Mouse (Mus musculus) liver, embryonic 12.5 days (tissue): ENCODE measurements around the gene Setd4. TPM values are rescaled to one million over a fixed set of nuclear protein-coding genes. Genes with fewer than 3 reads are reported as not detected.

Source experiments
- ATAC-seq: fragments of 200-750 bp; cut with Nextera tagmentation; 2 replicates; pipeline ENCODE4 v1.8.0; 2017; ENCODE audit warnings: moderate number of reproducible peaks, mild to moderate bottlenecking, moderate library complexity
- H3K27ac ChIP-seq: fragments of 300-500 bp; sonication (generic); 2 replicates; pipeline ENCODE4 v1.5.1; 2016; ENCODE audit warnings: mild to moderate bottlenecking
- H3K27me3 ChIP-seq: fragments of 300-500 bp; sonication (generic); replicated peaks from 2 replicates; pipeline ENCODE4 v1.6.1; 2016; ENCODE audit warnings: mild to moderate bottlenecking, moderate library complexity
- H3K36me3 ChIP-seq: fragments of 300-500 bp; sonication (generic); 2 replicates; pipeline ENCODE4 v1.6.1; 2016; ENCODE audit warnings: mild to moderate bottlenecking, moderate library complexity
- H3K4me1 ChIP-seq: fragments of 300-500 bp; sonication (generic); 2 replicates; pipeline ENCODE4 v1.6.1; 2016
- H3K4me2 ChIP-seq: fragments of 300-500 bp; sonication (generic); 2 replicates; pipeline ENCODE4 v1.6.1; 2016; ENCODE audit warnings: mild to moderate bottlenecking, moderate library complexity
- H3K4me3 ChIP-seq: fragments of 300-500 bp; sonication (generic); 2 replicates; pipeline ENCODE4 v1.5.1; 2016; ENCODE audit warnings: mild to moderate bottlenecking, moderate library complexity
- H3K9ac ChIP-seq: fragments of 300-500 bp; sonication (generic); 2 replicates; pipeline ENCODE4 v1.6.1; 2016; ENCODE audit warnings: mild to moderate bottlenecking, moderate library complexity
- H3K9me3 ChIP-seq: fragments of 300-500 bp; sonication (generic); replicated peaks from 2 replicates; pipeline ENCODE4 v1.6.1; 2016; ENCODE audit warnings: mild to moderate bottlenecking, moderate library complexity
- WGBS: fragments of 180-500 bp; shearing (Covaris S2); methylation state at CpG from one replicate; pipeline ENCODE4 v1.1.7; 2016; ENCODE audit not compliant: insufficient replicate concordance; 5-methylcytosine and 5-hydroxymethylcytosine counted together
- polyA plus RNA-seq: library from polyadenylated mRNA; unstranded; fragments of >200 nt; fragmentation: Nextera tagmentation; extraction: Ambion mirVana; gene quantifications from 2 replicates; pipeline ENCODE4 v1.2.1, GENCODE M21; 2016

The Setd4 gene
- polyA plus RNA-seq, 1 experiment from 2014 or later: 6.5 TPM

DNA sequence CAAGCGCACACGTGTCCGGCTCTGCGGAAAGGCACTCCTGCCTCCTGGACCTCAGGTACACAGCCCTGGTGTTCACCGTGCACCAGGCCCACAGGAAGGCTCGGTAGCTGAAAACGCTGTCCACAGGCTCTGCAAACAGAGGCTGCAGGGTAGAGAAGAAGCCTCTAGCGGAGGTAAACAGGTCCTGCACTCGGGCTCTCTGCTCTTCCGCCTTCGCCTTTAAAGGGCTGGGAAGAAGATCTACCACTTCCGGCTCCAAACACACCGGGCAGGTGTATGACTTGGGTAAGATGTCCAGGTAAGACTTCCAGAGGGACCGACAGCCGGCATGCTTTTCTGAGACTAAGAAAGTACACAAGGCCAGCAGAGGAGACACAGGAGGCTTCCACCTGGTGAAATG, 12.9 kb downstream of the Setd4 start:
- ATAC-seq: no peak

DNA sequence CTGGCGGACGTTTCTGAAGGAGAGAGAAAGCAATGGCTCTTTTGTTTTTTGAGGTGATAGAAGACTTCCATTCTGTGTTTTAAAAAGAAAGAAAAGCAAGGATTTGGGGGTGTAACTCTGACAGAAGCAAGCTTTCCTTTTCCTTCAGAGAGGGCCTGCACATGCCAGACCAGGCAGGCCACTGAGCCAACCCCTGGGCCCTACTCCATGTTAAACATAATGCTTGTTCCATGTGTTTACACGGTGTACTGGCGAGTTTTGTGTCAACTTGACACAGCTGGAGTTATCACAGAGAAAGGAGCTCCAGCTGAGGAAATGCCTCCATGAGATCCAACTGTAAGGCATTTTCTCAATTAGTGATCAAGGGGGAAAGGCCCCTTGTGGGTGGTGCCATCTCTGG, 15.6 kb downstream of the Setd4 start:
- WGBS: 69% methylated on average over 4 of the region's 4 CpGs
- H3K4me1 ChIP-seq: peaks cover 31% of the 10 kb centered on the region
- H3K36me3 ChIP-seq: peaks cover 37% of the 10 kb centered on the region
- H3K4me2 ChIP-seq: no peak overlapping the region
- no peaks in the 10 kb centered on the region for H3K9me3 ChIP-seq
- no peak overlapping the region for H3K4me3 ChIP-seq
- H3K9ac ChIP-seq: no peak overlapping the region
- no peak for ATAC-seq
- H3K27me3 ChIP-seq: no peaks in the 10 kb centered on the region
- no peak overlapping the region for H3K27ac ChIP-seq

More for the DNA sequence above, 12.9 kb downstream of the Setd4 start:
- Histone ChIP-seq H3K9me3 (no peaks in the 10 kb centered on the region), H3K4me2 (no peak overlapping the region), H3K9ac (no peak overlapping the region), H3K4me1 (peaks cover 20% of the 10 kb centered on the region), H3K4me3 (no peak overlapping the region), H3K27ac (no peak overlapping the region), H3K36me3 (peaks cover 44% of the 10 kb centered on the region), H3K27me3 (no peaks in the 10 kb centered on the region)
- 86% methylated on average over 15 of the region's 15 CpGs for WGBS

DNA sequence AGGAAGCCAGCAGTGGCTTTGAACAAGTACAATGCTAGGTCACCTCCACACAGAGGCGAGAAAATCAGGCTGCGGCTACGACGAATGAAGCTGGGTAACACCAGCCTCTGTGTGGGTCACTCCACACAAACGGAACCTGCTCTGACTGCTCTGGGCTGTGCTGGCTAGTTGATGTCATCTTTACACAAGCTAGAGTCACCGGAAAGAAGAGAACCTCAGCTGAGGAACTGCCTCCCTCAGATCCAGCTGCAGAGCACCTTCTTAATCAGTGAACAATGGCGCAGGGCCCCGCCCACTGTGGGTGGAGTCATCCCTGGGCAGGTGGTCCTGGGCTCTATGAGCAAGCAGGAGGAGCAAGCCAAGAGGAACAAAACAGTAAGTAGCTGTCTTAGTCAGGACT, 17.5 kb downstream of the Setd4 start:
- Histone ChIP-seq H3K9ac (no peak overlapping the region), H3K9me3 (no peaks in the 10 kb centered on the region), H3K4me3 (no peak overlapping the region), H3K36me3 (peaks cover 32% of the 10 kb centered on the region), H3K27me3 (no peaks in the 10 kb centered on the region), H3K4me2 (peak overlapping the region; percentile 17; the same call in 1 of the 2 replicates), H3K27ac (no peak overlapping the region), H3K4me1 (peaks cover 31% of the 10 kb centered on the region)
- ATAC-seq: no peak
- 51% methylated on average over 8 of the region's 8 CpGs for WGBS

DNA sequence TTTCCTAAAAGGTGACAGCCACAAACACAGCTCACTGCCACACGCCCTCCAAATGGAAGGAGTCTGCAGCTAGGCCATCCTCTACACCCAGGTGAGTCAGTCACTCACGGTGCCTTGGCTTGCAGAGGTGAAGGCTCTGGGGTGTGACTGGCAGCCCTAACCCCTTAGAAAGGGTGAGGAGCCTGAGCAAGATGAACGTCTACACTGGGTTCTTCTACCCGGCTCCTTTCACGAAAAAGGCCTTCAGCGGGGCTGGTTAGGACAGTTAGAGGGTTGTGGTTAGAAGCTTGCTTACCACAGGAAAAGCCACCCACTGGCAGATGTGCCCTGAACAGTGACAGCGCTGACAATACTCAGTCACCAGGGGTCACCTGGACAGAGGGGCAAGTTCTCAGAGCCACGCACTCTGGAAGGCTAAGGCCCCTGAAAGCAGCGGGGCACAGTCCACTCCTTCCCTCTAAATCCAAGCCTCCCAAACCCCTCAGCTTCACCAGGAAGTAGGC, 18.1 kb downstream of the Setd4 start:
- 48% methylated on average over 9 of the region's 9 CpGs for WGBS
- Histone ChIP-seq H3K4me2 (peak overlapping the region; percentile 17; the same call in 1 of the 2 replicates), H3K36me3 (peaks cover 28% of the 10 kb centered on the region)

DNA sequence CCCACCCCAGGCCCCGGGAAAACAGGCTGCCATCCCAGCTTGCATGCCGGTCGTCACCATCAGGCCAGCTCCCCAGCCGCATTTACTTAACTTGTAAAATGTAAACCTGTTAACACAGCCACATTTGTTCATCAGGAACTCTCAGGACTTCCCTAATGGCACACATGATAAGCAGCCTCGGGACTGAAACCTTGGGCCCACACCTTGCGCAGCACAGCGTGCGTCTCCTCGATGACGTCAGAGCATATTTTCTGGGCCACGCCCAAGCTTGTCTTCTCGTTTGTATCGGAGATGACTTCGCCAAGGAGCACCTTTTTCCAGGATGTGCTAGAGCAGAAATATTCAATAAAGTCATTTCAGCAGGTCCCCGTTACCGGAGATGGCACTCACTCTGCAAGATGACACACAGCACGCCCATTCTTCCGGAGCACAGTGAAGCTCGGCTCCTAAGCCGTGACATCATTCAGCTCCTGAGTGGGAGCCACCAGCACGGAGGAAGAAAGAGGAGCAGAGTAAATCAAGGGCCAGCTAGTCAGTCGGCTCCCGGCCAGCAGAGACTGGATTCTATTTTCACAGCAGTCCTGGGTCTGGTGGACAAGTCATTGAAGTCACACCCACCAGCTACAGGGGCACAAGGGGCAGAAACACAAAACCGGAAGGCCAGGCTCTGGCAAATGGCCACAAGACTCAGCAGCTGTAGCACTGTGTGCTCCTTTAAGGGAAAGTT, 18.7 kb downstream of the Setd4 start:
- Histone ChIP-seq H3K4me2 (no peak overlapping the region), H3K9me3 (no peaks in the 10 kb centered on the region), H3K4me3 (no peak overlapping the region), H3K27me3 (no peaks in the 10 kb centered on the region), H3K9ac (no peak overlapping the region), H3K4me1 (peaks cover 31% of the 10 kb centered on the region), H3K36me3 (peaks cover 22% of the 10 kb centered on the region), H3K27ac (no peak overlapping the region)
- 71% methylated on average over 24 of the region's 24 CpGs for WGBS
- ATAC-seq: no peak

More for the DNA sequence above, 18.1 kb downstream of the Setd4 start:
- Histone ChIP-seq H3K4me3 (no peak overlapping the region), H3K4me1 (peaks cover 31% of the 10 kb centered on the region), H3K9me3 (no peaks in the 10 kb centered on the region), H3K9ac (no peak overlapping the region), H3K27ac (no peak overlapping the region), H3K27me3 (no peaks in the 10 kb centered on the region)
- no peak for ATAC-seq

DNA sequence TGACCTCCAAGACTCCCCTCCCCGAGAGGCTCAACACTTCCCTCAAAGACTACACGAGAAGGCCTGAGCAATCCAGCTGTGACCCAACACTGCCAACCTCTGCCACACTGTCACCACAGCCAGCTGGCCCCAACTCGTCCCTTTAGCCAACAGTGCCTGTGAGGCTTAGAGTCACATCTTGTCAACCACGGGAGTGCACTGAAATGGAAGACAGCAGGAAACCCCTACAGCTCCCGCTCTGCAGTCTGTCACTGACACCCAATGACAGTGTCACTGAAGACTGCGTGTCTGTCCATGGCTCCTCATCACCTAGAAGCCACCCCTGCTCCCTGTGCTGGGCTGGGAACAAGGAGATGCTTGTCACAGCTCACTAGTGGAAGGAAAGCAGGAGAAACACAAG, 22.7 kb downstream of the Setd4 start:
- WGBS: 52% methylated on average over 6 of the region's 6 CpGs
- Histone ChIP-seq H3K36me3 (peaks cover 8% of the 10 kb centered on the region), H3K9ac (no peak overlapping the region), H3K4me2 (no peak overlapping the region), H3K9me3 (no peaks in the 10 kb centered on the region), H3K4me1 (peaks cover 13% of the 10 kb centered on the region), H3K27ac (no peak overlapping the region), H3K27me3 (peaks cover 10% of the 10 kb centered on the region; the same call in 1 of the 2 replicates), H3K4me3 (no peak overlapping the region)
- ATAC-seq: no peak

DNA sequence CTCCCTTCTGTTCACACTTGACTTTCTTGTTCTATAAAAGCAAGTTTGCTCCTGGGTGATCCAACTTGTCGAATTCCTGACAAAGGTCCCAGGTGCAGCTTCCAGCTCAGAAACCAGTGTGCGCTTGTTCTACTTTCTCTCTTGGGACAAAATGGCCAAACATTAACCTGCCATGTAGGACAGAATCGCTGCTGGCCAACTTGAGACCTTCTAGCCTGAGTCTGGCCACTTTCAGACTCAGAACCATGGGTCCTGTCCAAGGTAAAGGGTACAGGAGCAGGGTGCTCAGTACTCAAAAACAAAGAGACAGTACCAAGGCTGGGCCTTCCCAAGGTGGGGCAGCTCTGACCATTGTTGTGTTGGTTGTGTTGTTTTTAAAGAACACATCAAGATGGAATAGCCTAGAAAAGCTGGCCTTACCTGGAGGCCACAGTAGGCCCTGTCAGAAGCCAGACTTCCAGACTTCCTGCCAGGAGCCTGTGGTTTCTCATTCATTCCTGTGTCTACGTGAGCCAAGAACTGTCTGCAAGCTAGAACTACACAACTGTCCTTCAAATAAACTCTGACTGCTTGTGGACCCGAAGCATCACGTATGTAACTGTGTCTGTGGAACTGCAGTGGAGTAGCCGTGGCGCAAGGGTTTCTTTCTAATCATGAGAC, 25.4 kb downstream of the Setd4 start:
- no peak overlapping the region for H3K4me3 ChIP-seq
- 73% methylated on average over 8 of the region's 8 CpGs for WGBS

DNA sequence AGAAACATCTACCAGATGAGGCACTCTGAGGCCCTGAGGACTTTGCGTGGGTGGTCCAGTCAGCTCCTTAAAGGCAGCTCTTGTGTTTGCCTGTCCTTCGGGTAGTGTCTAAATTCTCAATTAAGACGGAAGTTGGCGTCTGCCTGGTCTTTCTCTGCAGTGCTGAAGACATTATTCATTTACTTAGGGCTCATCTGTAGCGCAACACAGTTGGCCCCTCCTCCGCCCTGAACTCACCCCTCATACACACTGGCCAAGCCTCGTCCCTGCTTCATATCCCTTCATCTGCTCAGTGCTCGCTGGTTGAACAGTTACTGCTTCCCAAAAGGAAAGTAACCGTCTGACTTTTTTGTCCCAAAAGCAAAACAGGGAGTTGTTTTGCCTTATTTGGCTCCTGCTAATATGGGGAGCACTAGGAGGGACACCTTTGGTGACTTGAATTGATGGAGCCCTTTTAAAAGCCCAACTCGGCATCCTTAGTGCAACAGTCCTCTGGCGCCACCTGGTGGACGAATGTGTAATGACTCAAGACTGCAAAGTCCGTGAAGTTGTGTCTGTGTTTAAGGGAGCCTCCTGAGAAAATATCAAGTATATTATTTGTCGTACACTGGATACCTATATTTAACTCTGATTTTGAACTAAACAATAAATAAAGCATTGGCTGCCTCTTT, 27.3 kb downstream of the Setd4 start:
- no peaks in the 10 kb centered on the region for H3K36me3 ChIP-seq
- H3K9me3 ChIP-seq: no peaks in the 10 kb centered on the region
- no peak overlapping the region for H3K4me3 ChIP-seq
- no peak overlapping the region for H3K4me2 ChIP-seq
- H3K27ac ChIP-seq: no peak overlapping the region
- 39% methylated on average over 14 of the region's 14 CpGs for WGBS
- no peak for ATAC-seq
- H3K9ac ChIP-seq: no peak overlapping the region
- no peaks in the 10 kb centered on the region for H3K4me1 ChIP-seq
- H3K27me3 ChIP-seq: peaks cover 10% of the 10 kb centered on the region; the same call in 1 of the 2 replicates

More for the DNA sequence above, 25.4 kb downstream of the Setd4 start:
- H3K36me3 ChIP-seq: no peaks in the 10 kb centered on the region
- no peaks in the 10 kb centered on the region for H3K9me3 ChIP-seq
- peaks cover 10% of the 10 kb centered on the region; the same call in 1 of the 2 replicates for H3K27me3 ChIP-seq
- no peaks in the 10 kb centered on the region for H3K4me1 ChIP-seq
- no peak overlapping the region for H3K4me2 ChIP-seq
- no peak overlapping the region for H3K9ac ChIP-seq
- H3K27ac ChIP-seq: no peak overlapping the region
- ATAC-seq: no peak

DNA sequence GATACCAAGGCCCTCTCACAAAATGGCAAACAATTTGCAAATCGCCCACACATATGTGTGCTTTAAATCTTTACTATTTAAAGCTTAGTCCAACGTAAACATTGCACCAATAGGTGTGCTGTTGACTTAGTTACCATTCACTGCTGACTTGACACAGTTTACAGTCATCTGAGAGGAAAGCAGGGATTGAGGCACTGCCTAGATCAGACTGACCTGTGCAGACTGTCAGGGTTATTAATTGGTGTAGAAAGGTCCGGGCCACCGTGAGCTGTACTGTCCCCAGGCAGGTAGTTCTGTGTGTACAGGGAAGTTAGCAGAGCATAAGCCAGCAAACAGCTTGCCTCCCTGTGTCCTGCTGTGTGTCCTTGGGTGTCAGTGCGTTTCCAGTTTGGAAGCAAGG, 28.3 kb downstream of the Setd4 start:
- WGBS: 69% methylated on average over 5 of the region's 5 CpGs
- Histone ChIP-seq H3K4me3 (no peak overlapping the region), H3K27ac (no peak overlapping the region), H3K4me1 (no peaks in the 10 kb centered on the region), H3K9ac (no peak overlapping the region), H3K27me3 (peaks cover 10% of the 10 kb centered on the region; the same call in 1 of the 2 replicates), H3K36me3 (no peaks in the 10 kb centered on the region), H3K9me3 (no peaks in the 10 kb centered on the region), H3K4me2 (no peak overlapping the region)
- ATAC-seq: no peak

DNA sequence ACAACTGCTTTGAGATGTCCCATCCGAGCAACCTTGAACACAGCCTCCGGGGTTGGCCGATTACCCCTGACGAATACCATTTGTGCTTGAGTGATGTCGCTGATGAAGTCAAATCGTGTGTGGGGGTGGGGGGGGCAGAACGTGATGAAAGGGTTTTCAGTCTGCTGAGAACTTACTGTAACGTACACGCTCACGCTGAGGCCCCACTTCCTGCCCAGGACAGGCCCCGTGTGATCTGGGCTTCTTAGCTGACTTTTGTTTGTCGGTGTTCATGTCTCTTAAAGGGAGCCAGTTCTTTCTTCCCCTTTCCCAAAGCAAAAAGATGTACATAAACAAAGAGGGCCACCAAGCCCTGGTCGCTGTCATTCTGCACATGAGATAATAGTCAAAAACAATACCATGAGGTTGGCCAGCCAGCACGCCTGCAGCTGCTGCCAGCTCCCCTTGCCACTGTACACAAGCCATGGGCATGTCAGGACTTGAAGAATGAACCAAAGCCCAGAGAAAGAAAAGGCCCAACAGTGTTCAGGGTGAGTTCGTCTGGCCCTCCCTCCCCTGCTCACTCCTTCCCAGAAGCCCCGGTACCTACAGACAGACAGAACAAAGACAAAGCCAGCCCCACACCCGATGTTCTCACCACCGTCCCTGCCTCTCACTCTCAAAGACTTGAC, 29.2 kb downstream of the Setd4 start:
- Histone ChIP-seq H3K27me3 (peaks cover 10% of the 10 kb centered on the region; the same call in 1 of the 2 replicates), H3K27ac (no peak overlapping the region), H3K9me3 (no peaks in the 10 kb centered on the region), H3K4me3 (no peak overlapping the region), H3K36me3 (no peaks in the 10 kb centered on the region), H3K9ac (no peak overlapping the region), H3K4me1 (no peaks in the 10 kb centered on the region), H3K4me2 (no peak overlapping the region)
- 47% methylated on average over 18 of the region's 18 CpGs for WGBS
- ATAC-seq: no peak

DNA sequence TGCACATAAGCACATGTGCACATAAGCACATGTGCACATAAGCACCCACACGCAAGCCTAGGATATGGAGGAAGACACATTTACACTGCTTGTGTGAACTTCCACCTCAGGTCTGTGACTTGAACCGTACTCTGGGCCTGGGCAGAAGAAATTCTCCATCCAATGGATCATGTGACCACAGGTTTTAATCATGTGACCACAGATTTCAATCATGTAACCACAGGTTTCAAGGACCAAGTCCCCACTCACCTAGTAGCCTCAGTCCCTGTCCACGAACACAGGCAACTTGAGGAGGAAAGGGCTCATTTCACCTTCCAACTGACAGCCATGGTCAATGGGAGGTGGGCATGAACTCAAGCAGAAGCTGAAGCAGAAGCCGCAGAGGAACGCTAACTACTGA, 30.4 kb downstream of the Setd4 start:
- 79% methylated on average over 5 of the region's 5 CpGs for WGBS
- Histone ChIP-seq H3K9ac (no peak overlapping the region), H3K27me3 (peaks cover 10% of the 10 kb centered on the region; the same call in 1 of the 2 replicates), H3K27ac (no peak overlapping the region), H3K4me1 (no peaks in the 10 kb centered on the region), H3K4me2 (no peak overlapping the region), H3K9me3 (no peaks in the 10 kb centered on the region), H3K36me3 (no peaks in the 10 kb centered on the region), H3K4me3 (no peak overlapping the region)
- ATAC-seq: no peak
